Mouse (Mus musculus): ENCODE measurements around the gene B3gnt3. TPM values are rescaled to one million over a fixed set of nuclear protein-coding genes. Genes with fewer than 3 reads are reported as not detected.

The B3gnt3 gene
- total RNA-seq, 2 experiments from 2014 or later, result 4.9 to 5.9 TPM

Other genes starting within 250 kb of the B3gnt3 start
- gene Abhd8, start 238.1 kb downstream of the B3gnt3 start, total RNA-seq (2021), result 10 to 100 TPM; 23.8 to 26.6 TPM
- 100 to 1,000 TPM; 126 to 127 TPM for gene Mrpl34, start 236.8 kb downstream of the B3gnt3 start, total RNA-seq (2021)
- 10 to 100 TPM; 31.4 to 32.1 TPM for gene Dda1, start 232.6 kb downstream of the B3gnt3 start, total RNA-seq (2021)
- gene Ano8, start 215.8 kb downstream of the B3gnt3 start, total RNA-seq (2021), result 10 to 100 TPM; 16.6 to 16.9 TPM
- 10 to 100 TPM; 19.1 to 22.2 TPM for gene Gtpbp3, start 213.7 kb downstream of the B3gnt3 start, total RNA-seq (2021)
- 10 to 100 TPM; 23.0 to 30.9 TPM for gene Plvap, start 190.0 kb downstream of the B3gnt3 start, total RNA-seq (2021)
- gene Ccdc194, start 176.1 kb downstream of the B3gnt3 start, total RNA-seq (2021), result not detected
- 10 to 100 TPM; 19.3 to 40.2 TPM for gene Bst2, start 164.3 kb downstream of the B3gnt3 start, total RNA-seq (2021)
- 10 to 100 TPM; 28.4 to 28.5 TPM for gene Mvb12a, start 158.9 kb downstream of the B3gnt3 start, total RNA-seq (2021)
- under 1 TPM; 0.42 to 0.51 TPM for gene Tmem221, start 142.9 kb downstream of the B3gnt3 start, total RNA-seq (2021)
- under 1 TPM; 0.15 TPM for gene Nxnl1, start 135.2 kb downstream of the B3gnt3 start, total RNA-seq (2021)
- gene Slc27a1, start 132.9 kb downstream of the B3gnt3 start, total RNA-seq (2021), result 100 to 1,000 TPM; 162 to 202 TPM
- gene Pgls, start 109.6 kb downstream of the B3gnt3 start, total RNA-seq (2021), result 10 to 100 TPM; 66.5 to 72.2 TPM
- gene Fam129c, start 104.1 kb downstream of the B3gnt3 start, total RNA-seq (2021), result 1 to 10 TPM in 1 of 2 experiments, under 1 TPM in 1; 0.99 to 1.0 TPM
- gene Colgalt1, start 90.8 kb downstream of the B3gnt3 start, total RNA-seq (2021), result 10 to 100 TPM; 41.6 to 42.4 TPM
- gene Unc13a, start 30.0 kb downstream of the B3gnt3 start, total RNA-seq (2021), result under 1 TPM; 0.55 to 0.87 TPM
- gene Jak3, start 25.5 kb downstream of the B3gnt3 start, total RNA-seq (2021), result 1 to 10 TPM; 7.3 to 8.3 TPM
- gene Insl3, start 12.6 kb downstream of the B3gnt3 start, total RNA-seq (2021), result 1 to 10 TPM; 1.3 to 1.6 TPM
- 1 to 10 TPM in 1 of 2 experiments, under 1 TPM in 1; 0.79 to 2.4 TPM for gene Fcho1, start 23.9 kb upstream of the B3gnt3 start, total RNA-seq (2021)
- gene Zfp709, start 180.2 kb upstream of the B3gnt3 start, total RNA-seq (2021), result 1 to 10 TPM; 4.9 to 5.4 TPM
- 1 to 10 TPM; 3.4 to 3.6 TPM for gene Zfp882, start 206.8 kb upstream of the B3gnt3 start, total RNA-seq (2021)
- 10 to 100 TPM; 20.2 to 24.6 TPM for gene Zfp617, start 206.8 kb upstream of the B3gnt3 start, total RNA-seq (2021)
- gene Zfp961, start 249.2 kb upstream of the B3gnt3 start, total RNA-seq (2021), result 1 to 10 TPM; 5.7 to 8.2 TPM

All from heart, adult 18-20 months (tissue).